Mouse (Mus musculus) fibroblast of lung, adult 2 months (primary cell): Measurements from ENCODE around the gene Rnft1.
"Not testable (repeated sequence)": the region's sequence is repeated elsewhere in the genome, so short reads cannot be mapped to it uniquely, and the experiment has no call there.

ENCODE experiments used
- DNase-seq: peaks from one replicate; pipeline ENCODE4 v3.0.0-alpha.2; 2011; ENCODE audit warnings: low read depth

The Rnft1 gene

GRCm38 (mm10) chr11:86484101-86484868, at the start of gene Rnft1:
Gene Rnft1 (plus strand): TSS chr11:86484657.
- DNase-seq = peak; percentile 96

DNA sequence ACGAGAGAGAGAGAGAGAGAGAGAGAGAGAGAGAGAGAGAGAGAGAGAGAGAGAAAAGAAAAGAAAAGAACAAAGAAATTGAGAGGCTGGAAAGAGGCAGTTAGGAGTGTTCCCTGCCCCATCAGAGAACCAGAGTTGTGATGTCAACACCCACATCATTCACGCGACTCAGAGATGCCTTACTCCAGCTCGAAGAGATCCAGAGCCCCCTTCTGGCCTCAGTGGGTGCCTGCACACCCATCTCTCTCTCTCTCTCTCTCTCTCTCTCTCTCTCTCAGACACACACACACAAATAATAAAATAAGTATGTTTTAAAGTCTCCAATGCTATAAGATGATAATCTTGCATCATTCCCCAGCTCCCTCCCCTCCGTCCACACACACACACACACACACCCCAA, 47.6 kb upstream of the Rnft1 start:
- peak; percentile 11 for DNase-seq

GRCm38 (mm10) chr11:86438261-86438660, 46.2 kb upstream of the Rnft1 start:
- DNase-seq = no peak

DNA sequence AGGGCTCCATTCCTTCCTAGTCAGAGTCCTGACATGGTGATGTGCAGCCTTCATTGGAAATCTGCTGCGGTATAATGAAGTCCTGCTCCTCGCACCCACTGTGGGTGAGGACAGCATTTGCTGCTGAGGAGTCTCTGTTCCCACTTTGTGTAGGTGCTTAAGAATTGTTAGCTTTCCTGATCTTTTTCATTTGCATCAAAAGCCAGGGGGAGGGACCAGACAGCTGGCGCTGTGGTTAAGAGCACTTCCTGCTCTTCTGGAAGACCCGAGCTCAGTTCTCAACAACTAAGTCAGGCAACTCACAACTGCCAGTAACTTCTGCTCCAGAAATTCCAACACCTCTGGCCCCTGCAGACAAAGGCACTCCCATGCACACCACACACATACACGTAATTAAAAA, 43.7 kb upstream of the Rnft1 start:
- no peak for DNase-seq

DNA sequence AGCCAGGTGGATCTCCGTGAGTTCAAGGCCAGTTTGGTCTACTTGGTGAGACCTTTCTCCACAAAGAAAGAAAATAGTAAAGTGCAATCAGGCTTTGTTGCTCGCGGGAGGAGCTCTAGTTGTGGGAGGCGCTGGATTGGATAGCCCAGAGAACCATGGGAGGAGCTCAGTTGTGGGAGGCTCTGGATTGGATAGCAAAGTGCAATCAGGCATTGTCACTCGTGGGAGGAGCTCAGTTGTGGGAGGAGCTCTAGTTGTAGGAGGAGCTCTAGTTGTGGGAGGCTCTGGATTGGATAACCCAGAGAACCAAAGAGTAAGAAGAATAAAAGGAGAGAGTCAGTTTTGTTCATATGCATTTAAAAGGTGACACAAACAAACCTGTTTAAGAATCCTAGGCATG, 30.5 kb upstream of the Rnft1 start:
- DNase-seq = no peak

DNA sequence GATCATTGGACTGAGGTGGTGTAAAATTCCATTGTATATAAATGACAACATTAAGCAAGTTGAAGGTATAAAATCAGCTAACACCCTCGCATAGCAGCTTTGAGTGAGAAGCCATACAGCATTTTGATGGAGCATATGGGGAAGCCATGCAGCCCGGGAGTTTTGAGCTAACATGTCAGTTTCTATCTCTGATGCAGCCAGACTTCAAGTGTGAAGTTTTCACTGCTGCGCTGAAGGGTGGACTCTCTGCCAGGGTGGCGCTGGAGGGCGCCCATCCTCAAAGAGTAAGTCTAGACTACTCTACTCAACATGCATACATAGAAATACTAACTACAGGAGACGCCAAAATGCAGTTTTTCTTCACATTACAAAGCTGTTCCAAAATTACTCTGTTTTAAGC, 26.9 kb upstream of the Rnft1 start:
- DNase-seq = no peak

- DNase-seq = no peak
Observed at GRCm38 (mm10) chr11:86458866-86459265, 25.6 kb upstream of the Rnft1 start.

GRCm38 (mm10) chr11:86462579-86462978, 21.9 kb upstream of the Rnft1 start:
- DNase-seq = no peak

GRCm38 (mm10) chr11:86464275-86464674, 20.2 kb upstream of the Rnft1 start:
- not testable (repeated sequence) for DNase-seq

DNA sequence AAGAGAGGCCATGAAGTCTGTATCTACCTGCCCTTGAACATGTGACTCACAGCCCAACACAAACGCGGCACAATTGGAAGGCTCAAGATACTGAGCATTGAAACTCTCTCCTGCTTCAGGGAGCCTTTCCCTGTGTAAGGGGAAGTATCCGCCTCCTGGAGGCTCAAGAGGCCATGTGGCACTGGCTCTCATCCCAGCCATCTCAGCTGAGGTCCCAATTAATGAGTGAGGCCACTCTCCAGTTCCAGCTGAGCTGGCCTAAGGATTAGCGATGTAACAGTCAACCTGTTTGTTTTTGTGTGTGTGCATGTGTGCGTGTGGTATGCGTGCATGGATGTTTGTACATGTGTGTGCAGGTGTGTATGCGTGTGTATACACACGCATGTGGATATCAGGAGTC, 16.1 kb upstream of the Rnft1 start:
- DNase-seq = no peak

GRCm38 (mm10) chr11:86468971-86469370, 15.5 kb upstream of the Rnft1 start:
- no peak for DNase-seq

GRCm38 (mm10) chr11:86471785-86472184, 12.7 kb upstream of the Rnft1 start:
- DNase-seq = no peak

- DNase-seq = no peak
Observed at GRCm38 (mm10) chr11:86472771-86473171, 11.7 kb upstream of the Rnft1 start.

- DNase-seq = no peak
Observed at GRCm38 (mm10) chr11:86473576-86473975, 10.9 kb upstream of the Rnft1 start.

- DNase-seq = no peak
Observed at GRCm38 (mm10) chr11:86484910-86485510, 553 bp downstream of the Rnft1 start.

DNA sequence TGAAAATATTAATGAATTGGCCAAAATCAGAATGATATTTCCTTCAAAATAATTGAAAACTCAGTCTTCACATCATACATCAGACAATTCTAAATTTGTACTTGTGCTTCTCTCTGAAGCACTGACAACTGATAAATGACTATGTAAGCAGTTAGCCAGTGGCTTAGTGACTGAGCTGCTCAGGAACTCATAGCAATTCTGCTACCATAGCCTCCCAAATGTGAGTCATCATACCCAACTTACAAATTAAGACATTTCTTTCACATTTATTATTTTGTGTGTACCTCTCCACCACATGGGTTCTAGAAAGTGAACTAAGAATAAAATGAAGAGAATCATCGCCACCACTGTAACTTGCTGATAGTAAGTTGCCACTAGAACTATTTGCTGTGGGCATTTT, 6.3 kb downstream of the Rnft1 start:
- no peak for DNase-seq

GRCm38 (mm10) chr11:86497356-86497755, 12.9 kb downstream of the Rnft1 start:
- no peak for DNase-seq

- no peak for DNase-seq
Observed at GRCm38 (mm10) chr11:86497908-86498307, 13.5 kb downstream of the Rnft1 start.

DNA sequence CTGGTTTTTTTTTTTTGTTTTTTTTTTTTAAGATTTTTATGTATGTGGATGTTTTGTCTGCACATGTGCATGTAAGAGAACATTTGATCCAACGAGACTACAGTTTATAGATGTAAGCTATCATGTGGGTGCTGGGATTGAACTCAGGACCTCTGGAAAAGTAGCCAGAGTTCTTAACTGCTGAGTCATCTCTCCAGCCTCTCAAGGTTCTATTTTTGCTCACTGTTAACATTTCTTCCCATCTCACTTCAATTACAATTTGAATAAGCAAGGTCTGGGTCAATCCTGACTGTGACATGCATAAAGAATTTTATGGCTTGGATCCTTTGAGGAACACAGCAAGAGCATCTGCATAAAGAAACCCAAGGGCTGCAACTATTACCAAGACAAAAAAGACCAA, 16.3 kb downstream of the Rnft1 start:
- no peak for DNase-seq

DNA sequence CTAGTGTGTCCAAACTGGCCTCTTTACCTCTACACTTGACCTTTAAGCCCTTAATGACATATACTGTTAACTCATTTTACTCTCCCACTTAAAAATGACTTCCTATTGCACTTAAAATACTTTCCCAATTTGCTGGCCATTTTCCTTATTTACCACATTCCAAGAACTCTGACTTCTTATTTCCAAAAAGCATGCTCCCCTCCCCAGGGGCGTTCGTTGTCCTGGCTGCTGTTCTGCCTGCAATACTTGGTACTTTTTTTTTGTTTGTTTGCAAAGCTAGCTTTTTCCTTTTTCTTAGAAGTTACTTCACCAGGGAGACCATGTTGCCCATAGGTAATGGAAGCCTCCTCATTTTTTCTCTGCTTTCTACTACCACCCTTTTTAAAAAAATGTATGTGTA, 18.7 kb downstream of the Rnft1 start:
- DNase-seq = no peak

GRCm38 (mm10) chr11:86507334-86507733, 22.9 kb downstream of the Rnft1 start:
- no peak for DNase-seq

GRCm38 (mm10) chr11:86507991-86508390, 23.5 kb downstream of the Rnft1 start:
- no peak for DNase-seq

- DNase-seq = peak; percentile 10
Observed at GRCm38 (mm10) chr11:86516620-86517019, 32.2 kb downstream of the Rnft1 start.

DNA sequence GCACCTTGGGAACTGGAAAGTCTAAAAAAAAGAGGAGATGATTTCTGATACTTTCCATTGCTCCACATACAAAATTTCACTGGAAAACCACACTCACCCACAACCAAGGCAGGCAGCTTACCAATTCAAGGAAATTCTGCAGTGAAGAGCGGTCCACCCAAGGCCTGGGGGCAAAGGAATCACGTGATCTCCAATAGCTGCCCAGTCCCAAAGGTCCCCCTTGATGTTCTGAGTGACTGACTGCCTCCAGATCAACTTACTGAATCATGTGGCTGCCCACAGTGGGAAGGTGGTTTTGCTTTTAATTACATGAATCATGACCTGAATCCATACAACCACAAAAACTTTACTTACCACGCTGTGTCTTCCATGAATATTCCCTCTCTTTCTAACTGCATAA, 32.8 kb downstream of the Rnft1 start:
- peak; percentile 6 for DNase-seq
